Mouse (Mus musculus) forebrain, embryonic 16.5 days (tissue): ENCODE measurements around the gene Gm10778. TPM values are rescaled to one million over a fixed set of nuclear protein-coding genes. Genes with fewer than 3 reads are reported as not detected.

Source experiments
- ATAC-seq: fragments of 200-750 bp; cut with Nextera tagmentation; 2 replicates; pipeline ENCODE4 v1.8.0; 2017; ENCODE audit warnings: mild to moderate bottlenecking, moderate library complexity
- H3K27ac ChIP-seq: fragments of 300-500 bp; sonication (generic); 2 replicates; pipeline ENCODE4 v1.5.1; 2014; ENCODE audit warnings: low read length, control low read depth
- H3K27me3 ChIP-seq: fragments of 300-500 bp; sonication (generic); replicated peaks from 2 replicates; pipeline ENCODE4 v1.6.1; 2014; ENCODE audit warnings: low read length; ENCODE audit not compliant: control insufficient read depth, insufficient read depth
- H3K36me3 ChIP-seq: fragments of 300-500 bp; sonication (generic); 2 replicates; pipeline ENCODE4 v1.6.1; 2014; ENCODE audit not compliant: control insufficient read depth, insufficient read depth
- H3K4me1 ChIP-seq: fragments of 300-500 bp; sonication (generic); replicated peaks from 2 replicates; pipeline ENCODE4 v1.6.1; 2014; ENCODE audit warnings: low read length; ENCODE audit not compliant: control insufficient read depth, insufficient read depth
- H3K4me2 ChIP-seq: fragments of 300-500 bp; sonication (generic); 2 replicates; pipeline ENCODE4 v1.6.1; 2014; ENCODE audit warnings: mild to moderate bottlenecking, low read length, control low read depth
- H3K4me3 ChIP-seq: fragments of 300-500 bp; sonication (generic); replicated peaks from 2 replicates; pipeline ENCODE4 v1.5.1; 2014; ENCODE audit warnings: mild to moderate bottlenecking, low read length, control low read depth
- H3K9ac ChIP-seq: fragments of 300-500 bp; sonication (generic); replicated peaks from 2 replicates; pipeline ENCODE4 v1.6.1; 2014; ENCODE audit warnings: low read depth, low read length, control low read depth
- H3K9me3 ChIP-seq: fragments of 300-500 bp; sonication (generic); 2 replicates; pipeline ENCODE4 v1.6.1; 2016; ENCODE audit warnings: low read length; ENCODE audit not compliant: control insufficient read depth
- WGBS: fragments of 180-500 bp; shearing (Covaris S2); extraction: QIAGEN DNeasy Blood & Tissue Kit; methylation state at CpG from one replicate; pipeline ENCODE4 v1.1.7; 2014; 5-methylcytosine and 5-hydroxymethylcytosine counted together
- polyA plus RNA-seq: library from polyadenylated mRNA; unstranded; fragments of >200 nt; fragmentation: Nextera tagmentation; extraction: Ambion mirVana; gene quantifications from 2 replicates; pipeline ENCODE4 v1.2.1, GENCODE M21; 2015

Gm10778 gene
- polyA plus RNA-seq, 1 experiment from 2014 or later, result 6.6 TPM

- no peaks in the 10 kb centered on the region for H3K36me3 ChIP-seq
- peak overlapping the region; percentile 6; the same call in 1 of the 2 replicates for H3K9ac ChIP-seq
- no peaks in the 10 kb centered on the region for H3K27me3 ChIP-seq
- WGBS, result 83% methylated on average over 8 of the region's 8 CpGs
- no peak overlapping the region for H3K27ac ChIP-seq
- no peak overlapping the region; the same call in 1 of the 2 replicates for H3K4me3 ChIP-seq
- H3K9me3 ChIP-seq, result no peaks in the 10 kb centered on the region
- no peak for ATAC-seq
- peaks cover 25% of the 10 kb centered on the region for H3K4me1 ChIP-seq
- peak overlapping the region; percentile 98; the same call in 1 of the 2 replicates for H3K4me2 ChIP-seq
Observed at GRCm38 (mm10) chr10:81641978-81642647, 6.7 kb upstream of the Gm10778 start.

- ATAC-seq, result no peak
- no peaks in the 10 kb centered on the region for H3K27me3 ChIP-seq
- H3K9ac ChIP-seq, result peak overlapping the region; percentile 99
- H3K9me3 ChIP-seq, result no peaks in the 10 kb centered on the region
- no peaks in the 10 kb centered on the region for H3K36me3 ChIP-seq
- H3K4me3 ChIP-seq, result peak overlapping the region; percentile 86
- H3K4me2 ChIP-seq, result peak overlapping the region; percentile 98
- peaks cover 25% of the 10 kb centered on the region for H3K4me1 ChIP-seq
- 18% methylated on average over 24 of the region's 24 CpGs for WGBS
- peak overlapping the region; percentile 94 for H3K27ac ChIP-seq
Observed at GRCm38 (mm10) chr10:81642648-81643448, 6.0 kb upstream of the Gm10778 start.

GRCm38 (mm10) chr10:81643449-81644055, 5.3 kb upstream of the Gm10778 start:
- Histone ChIP-seq H3K4me2 (peak overlapping the region; percentile 98), H3K27me3 (no peaks in the 10 kb centered on the region), H3K27ac (peak overlapping the region; percentile 94), H3K36me3 (no peaks in the 10 kb centered on the region), H3K4me3 (peak overlapping the region; percentile 86), H3K4me1 (peaks cover 27% of the 10 kb centered on the region), H3K9ac (peak overlapping the region; percentile 99), H3K9me3 (no peaks in the 10 kb centered on the region)
- under 1% methylated on average over 75 of the region's 75 CpGs for WGBS
- ATAC-seq, result peak; percentile 88

GRCm38 (mm10) chr10:81644162-81644561, 4.7 kb upstream of the Gm10778 start:
- H3K4me1 ChIP-seq, result peaks cover 29% of the 10 kb centered on the region
- H3K4me2 ChIP-seq, result peak overlapping the region; percentile 98
- WGBS, result 50% methylated on average over 2 of the region's 2 CpGs
- H3K9ac ChIP-seq, result peak overlapping the region; percentile 99
- H3K9me3 ChIP-seq, result no peaks in the 10 kb centered on the region
- H3K4me3 ChIP-seq, result peak overlapping the region; percentile 86
- H3K27ac ChIP-seq, result peak overlapping the region; percentile 94
- no peaks in the 10 kb centered on the region for H3K27me3 ChIP-seq
- H3K36me3 ChIP-seq, result no peaks in the 10 kb centered on the region
- peak; percentile 13 for ATAC-seq

GRCm38 (mm10) chr10:81644716-81645115, 4.1 kb upstream of the Gm10778 start:
- Histone ChIP-seq H3K4me3 (no peak overlapping the region), H3K4me1 (peaks cover 29% of the 10 kb centered on the region), H3K9ac (no peak overlapping the region), H3K9me3 (no peaks in the 10 kb centered on the region), H3K4me2 (no peak overlapping the region), H3K27ac (no peak overlapping the region), H3K27me3 (no peaks in the 10 kb centered on the region), H3K36me3 (no peaks in the 10 kb centered on the region)
- WGBS, result 90% methylated on average over 18 of the region's 18 CpGs
- ATAC-seq, result no peak

GRCm38 (mm10) chr10:81645391-81645790, 3.5 kb upstream of the Gm10778 start:
- H3K27ac ChIP-seq, result no peak overlapping the region
- ATAC-seq, result no peak
- H3K4me1 ChIP-seq, result peaks cover 33% of the 10 kb centered on the region
- no peak overlapping the region for H3K9ac ChIP-seq
- no peak overlapping the region for H3K4me3 ChIP-seq
- H3K27me3 ChIP-seq, result no peaks in the 10 kb centered on the region
- no peaks in the 10 kb centered on the region for H3K9me3 ChIP-seq
- no peaks in the 10 kb centered on the region for H3K36me3 ChIP-seq
- WGBS, result 87% methylated on average over 4 of the region's 4 CpGs
- no peak overlapping the region for H3K4me2 ChIP-seq

GRCm38 (mm10) chr10:81646015-81646555, 2.8 kb upstream of the Gm10778 start:
- Histone ChIP-seq H3K9ac (no peak overlapping the region), H3K27ac (no peak overlapping the region), H3K4me1 (peaks cover 33% of the 10 kb centered on the region), H3K4me2 (no peak overlapping the region), H3K9me3 (no peaks in the 10 kb centered on the region), H3K4me3 (no peak overlapping the region), H3K27me3 (no peaks in the 10 kb centered on the region), H3K36me3 (no peaks in the 10 kb centered on the region)
- WGBS, result 88% methylated on average over 7 of the region's 7 CpGs
- no peak for ATAC-seq

- H3K4me1 ChIP-seq, result peaks cover under 1% of the 10 kb centered on the region; the same call in 1 of the 2 replicates
- H3K4me2 ChIP-seq, result no peak overlapping the region
- no peak overlapping the region for H3K4me3 ChIP-seq
- H3K9me3 ChIP-seq, result peaks cover 37% of the 10 kb centered on the region
- WGBS, result 97% methylated on average over 10 of the region's 10 CpGs
- H3K27me3 ChIP-seq, result no peaks in the 10 kb centered on the region
- no peak overlapping the region for H3K27ac ChIP-seq
- peaks cover 17% of the 10 kb centered on the region for H3K36me3 ChIP-seq
- no peak for ATAC-seq
- no peak overlapping the region for H3K9ac ChIP-seq
Observed at GRCm38 (mm10) chr10:81655178-81655577, 6.3 kb downstream of the Gm10778 start.

- H3K4me1 ChIP-seq, result no peaks in the 10 kb centered on the region
- H3K36me3 ChIP-seq, result peaks cover 17% of the 10 kb centered on the region
- no peak overlapping the region for H3K4me2 ChIP-seq
- H3K4me3 ChIP-seq, result no peak overlapping the region
- ATAC-seq, result no peak
- 98% methylated on average over 2 of the region's 2 CpGs for WGBS
- no peak overlapping the region for H3K9ac ChIP-seq
- no peaks in the 10 kb centered on the region for H3K27me3 ChIP-seq
- peaks cover 41% of the 10 kb centered on the region for H3K9me3 ChIP-seq
- H3K27ac ChIP-seq, result no peak overlapping the region
Observed at GRCm38 (mm10) chr10:81656174-81656573, 7.3 kb downstream of the Gm10778 start.
